In the genomic region with DNA sequence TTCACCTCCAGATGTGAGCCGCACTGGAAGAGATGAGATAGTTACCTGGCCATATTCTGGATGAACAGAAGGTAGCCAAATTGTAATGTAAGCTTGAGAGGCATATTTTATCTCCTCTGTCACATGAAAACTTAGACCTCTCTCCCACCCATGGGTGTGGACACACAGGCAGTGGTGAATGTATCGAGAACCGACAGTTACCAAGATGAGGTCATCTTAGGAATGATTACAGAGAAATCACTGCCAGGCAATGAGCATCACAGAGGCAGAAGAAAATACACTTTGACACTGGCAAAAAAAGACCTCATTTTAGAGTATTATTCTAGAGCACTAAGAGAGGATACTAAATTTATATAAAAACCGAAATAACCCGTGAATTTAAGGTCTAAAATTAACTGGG, we compare ENCODE assay signal across 18 mouse cellular contexts. TPM values are rescaled to one million over a fixed set of nuclear protein-coding genes. Genes with fewer than 3 reads are reported as not detected.
"Had no signal": no experiment of that assay in that cellular context is flagged by ENCODE, and none has a peak within 500 bp of the region (broad histone marks: within the 10 kb centered on the region; RNA-seq: fewer than 3 reads in every experiment).

No protein-coding gene starts in this region.

- H3K36me3 ChIP-seq: midbrain, embryonic 13.5 days; midbrain, embryonic 15.5 days; neural tube, embryonic 12.5 days had no signal

- DNase-seq: lung, adult 18-20 months; lung, embryonic 14.5 days; lung, postnatal 10 days; lung, postnatal 36 days; retina, postnatal 1 day; right cerebral cortex, adult 18-20 months; right cerebral cortex, postnatal 14 days; spleen, adult 18-20 months; thymus, adult 18-20 months; thymus, postnatal 14 days; thymus, postnatal 36 days had no signal

- H3K9me3 ChIP-seq: megakaryocyte, embryonic 14.5 days; midbrain, embryonic 13.5 days; midbrain, embryonic 15.5 days; neural tube, embryonic 12.5 days had no signal

- ATAC-seq: midbrain, embryonic 13.5 days; midbrain, embryonic 15.5 days had no signal

- H3K4me3 ChIP-seq: megakaryocyte, embryonic 14.5 days; midbrain, embryonic 13.5 days; midbrain, embryonic 15.5 days; neural tube, embryonic 12.5 days had no signal

- H3K27ac ChIP-seq: liver, embryonic 14.5 days; macrophage; midbrain, embryonic 13.5 days; midbrain, embryonic 15.5 days; neural tube, embryonic 12.5 days had no signal

- H3K4me2 ChIP-seq: lung, embryonic 14.5 days; midbrain, embryonic 11.5 days; midbrain, embryonic 13.5 days; midbrain, embryonic 15.5 days; neural tube, embryonic 12.5 days had no signal

- H3K9ac ChIP-seq: liver, embryonic 14.5 days; lung, embryonic 14.5 days; midbrain, embryonic 13.5 days; midbrain, embryonic 15.5 days; neural tube, embryonic 12.5 days had no signal

- H3K4me1 ChIP-seq: megakaryocyte, embryonic 14.5 days; neural tube, embryonic 12.5 days had no signal

- H3K27me3 ChIP-seq: midbrain, embryonic 13.5 days; midbrain, embryonic 15.5 days; neural tube, embryonic 12.5 days had no signal

RNA-seq across cellular contexts. Expression of gene 1700019D03Rik, which starts 46.8 kb away (rescaled TPM):
- polyA plus RNA-seq: macrophage had no signal
